10 mouse cellular contexts compared by ENCODE assay signal in the genomic region with DNA sequence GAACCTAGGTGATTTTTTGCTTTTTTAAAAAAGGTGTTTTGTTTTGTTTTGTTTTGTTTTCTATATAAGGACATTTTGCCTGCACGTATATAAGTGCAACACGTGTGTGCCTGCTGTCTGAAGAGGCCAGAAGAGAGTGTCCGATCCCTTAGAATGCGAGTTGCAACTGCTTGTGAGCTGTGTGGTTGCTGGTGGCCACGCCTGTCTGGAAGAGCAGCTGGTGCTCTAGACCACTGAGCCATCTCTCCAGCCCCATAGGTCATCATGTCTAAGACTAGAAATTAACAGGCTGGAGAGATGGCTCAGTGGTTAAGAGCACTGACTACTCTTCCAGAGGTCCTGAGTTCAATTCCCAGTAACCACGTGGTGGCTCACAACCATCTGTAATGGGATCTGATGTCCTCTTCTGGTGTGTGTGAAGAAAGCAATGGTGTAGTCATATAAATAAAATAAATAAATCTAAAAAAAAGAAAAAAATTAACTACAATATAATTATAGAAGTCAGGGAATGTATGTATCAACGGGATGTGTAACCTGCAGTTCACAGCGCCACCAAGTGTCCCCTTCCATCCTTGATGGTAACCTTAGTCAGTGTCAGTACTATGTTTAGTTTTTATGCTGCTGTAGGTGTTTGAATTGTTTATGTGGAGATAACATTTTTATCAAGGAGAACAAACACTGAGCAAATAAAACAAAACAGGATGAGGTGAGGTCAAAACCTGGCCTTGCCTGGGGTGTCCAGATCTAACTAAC. TPM values are rescaled to one million over a fixed set of nuclear protein-coding genes. Genes with fewer than 3 reads are reported as not detected.
A peak's percentile ranks its signal among the peaks of the same experiment; 100 is the strongest.
DNase-seq lines count a peak whose midpoint lies in the region; ATAC-seq and TF ChIP-seq lines count a peak whose summit lies in the region.
"Had no signal": no experiment of that assay in that cellular context is flagged by ENCODE, and none has a peak within 500 bp of the region (broad histone marks: within the 10 kb centered on the region; RNA-seq: fewer than 3 reads in every experiment).

No protein-coding gene starts in this region.

- 0 out of 2 replicates have a peak, but pooled peaks have one; percentile 17 for TF ChIP-seq CTCF in kidney, adult 2 months (conservative IDR thresholded peaks at IDR 0.05; ENCODE audit: insufficient read depth, insufficient read length, low read depth, low read length)
- peak; percentile 43 for TF ChIP-seq CTCF in midbrain, postnatal 0 days (IDR thresholded peaks at IDR 0.05)

- no peak overlapping the region for H3K27ac ChIP-seq in kidney, adult 2 months (ENCODE audit: insufficient read depth, low read depth, low read length)
- H3K27ac ChIP-seq in kidney, embryonic 15.5 days = no peak overlapping the region
- no peak overlapping the region for H3K27ac ChIP-seq in midbrain, postnatal 0 days (ENCODE audit: low read depth, low read length)
- H3K27ac ChIP-seq in midbrain, embryonic 13.5 days = no peak overlapping the region
- H3K27ac ChIP-seq: liver, embryonic 13.5 days; midbrain, embryonic 12.5 days had no signal

- H3K9ac ChIP-seq in kidney, embryonic 15.5 days = no peak overlapping the region
- H3K9ac ChIP-seq in midbrain, postnatal 0 days (replicated peaks; ENCODE audit: low read length, poor library complexity, severe bottlenecking) = no peak overlapping the region
- no peak overlapping the region for H3K9ac ChIP-seq in midbrain, embryonic 13.5 days (replicated peaks)
- H3K9ac ChIP-seq: liver, embryonic 13.5 days; midbrain, embryonic 12.5 days had no signal

- no peaks in the 10 kb centered on the region for H3K4me1 ChIP-seq in kidney, adult 2 months (ENCODE audit: control insufficient read depth, insufficient read depth, low read length)
- H3K4me1 ChIP-seq in kidney, embryonic 15.5 days = peaks cover 10% of the 10 kb centered on the region
- no peaks in the 10 kb centered on the region for H3K4me1 ChIP-seq in midbrain, postnatal 0 days (ENCODE audit: insufficient read depth, low read length)
- peaks cover 12% of the 10 kb centered on the region; the same call in 1 of the 2 replicates for H3K4me1 ChIP-seq in midbrain, embryonic 13.5 days (replicated peaks)
- H3K4me1 ChIP-seq: liver, embryonic 13.5 days had no signal

- no peaks in the 10 kb centered on the region for H3K9me3 ChIP-seq in kidney, embryonic 15.5 days (replicated peaks)
- H3K9me3 ChIP-seq in midbrain, postnatal 0 days (ENCODE audit: low read length) = no peaks in the 10 kb centered on the region
- H3K9me3 ChIP-seq in midbrain, embryonic 13.5 days = no peaks in the 10 kb centered on the region
- H3K9me3 ChIP-seq: liver, embryonic 13.5 days; midbrain, embryonic 12.5 days had no signal

- TF ChIP-seq POLR2A in kidney, adult 2 months (IDR thresholded peaks at IDR 0.05; ENCODE audit: low read depth, low read length) = no peak

- DNase-seq in CD4-positive, CD25-positive, alpha-beta regulatory T cell, adult 2 months (ENCODE audit: low read depth, low spot score) = peak; percentile 31
- peak; percentile 21 for DNase-seq in kidney, adult 2 months
- DNase-seq in midbrain, postnatal 0 days (ENCODE audit: low spot score) = no peak
- DNase-seq in splenic B cell, adult 2 months (ENCODE audit: low read depth, low spot score) = peak; percentile 27
- DNase-seq: liver, embryonic 13.5 days had no signal

- 83% methylated on average over 8 of the region's 8 CpGs for WGBS in kidney, adult 2 months
- WGBS in kidney, embryonic 15.5 days = 80% methylated on average over 8 of the region's 8 CpGs
- 78% methylated on average over 8 of the region's 8 CpGs for WGBS in midbrain, postnatal 0 days
- 80% methylated on average over 8 of the region's 8 CpGs for WGBS in midbrain, embryonic 13.5 days

- no peaks in the 10 kb centered on the region for H3K36me3 ChIP-seq in kidney, adult 2 months (ENCODE audit: control insufficient read depth, insufficient read depth, low read length)
- H3K36me3 ChIP-seq in kidney, embryonic 15.5 days = no peaks in the 10 kb centered on the region
- no peaks in the 10 kb centered on the region for H3K36me3 ChIP-seq in midbrain, postnatal 0 days (ENCODE audit: insufficient read depth, low read length)
- H3K36me3 ChIP-seq in midbrain, embryonic 13.5 days = no peaks in the 10 kb centered on the region
- no peaks in the 10 kb centered on the region for H3K36me3 ChIP-seq in splenic B cell, adult 2 months (ENCODE audit: control insufficient read depth, insufficient read depth, low read length, poor library complexity, severe bottlenecking)
- H3K36me3 ChIP-seq: liver, embryonic 13.5 days; midbrain, embryonic 12.5 days had no signal

- no peak overlapping the region for H3K4me3 ChIP-seq in kidney, adult 2 months (ENCODE audit: insufficient read depth, low read depth, low read length)
- no peak overlapping the region for H3K4me3 ChIP-seq in kidney, embryonic 15.5 days (replicated peaks)
- H3K4me3 ChIP-seq in midbrain, postnatal 0 days (ENCODE audit: low read depth, low read length) = no peak overlapping the region
- H3K4me3 ChIP-seq in midbrain, embryonic 13.5 days (replicated peaks) = no peak overlapping the region
- H3K4me3 ChIP-seq: liver, embryonic 13.5 days; midbrain, embryonic 12.5 days had no signal

- no peaks in the 10 kb centered on the region for H3K27me3 ChIP-seq in kidney, adult 2 months (replicated peaks; ENCODE audit: control insufficient read depth, insufficient read depth, low read length)
- H3K27me3 ChIP-seq in kidney, embryonic 15.5 days = no peaks in the 10 kb centered on the region
- no peaks in the 10 kb centered on the region for H3K27me3 ChIP-seq in midbrain, postnatal 0 days (ENCODE audit: insufficient read depth, low read length)
- H3K27me3 ChIP-seq in midbrain, embryonic 13.5 days = no peaks in the 10 kb centered on the region
- H3K27me3 ChIP-seq in splenic B cell, adult 2 months (ENCODE audit: control insufficient read depth, insufficient read depth, low read length, poor library complexity, severe bottlenecking) = no peaks in the 10 kb centered on the region
- H3K27me3 ChIP-seq: liver, embryonic 13.5 days; midbrain, embryonic 12.5 days had no signal

- H3K4me2 ChIP-seq in kidney, embryonic 15.5 days = no peak overlapping the region
- H3K4me2 ChIP-seq in midbrain, postnatal 0 days (ENCODE audit: low read depth, low read length, poor library complexity, severe bottlenecking) = no peak overlapping the region
- no peak overlapping the region for H3K4me2 ChIP-seq in midbrain, embryonic 13.5 days (replicated peaks)
- H3K4me2 ChIP-seq: liver, embryonic 13.5 days; midbrain, embryonic 12.5 days had no signal

- ATAC-seq in CD4-positive, CD25-positive, alpha-beta regulatory T cell, adult 4 months = no peak
- no peak for ATAC-seq in kidney, embryonic 15.5 days (replicated peaks; ENCODE audit: low FRiP score)
- no peak for ATAC-seq in midbrain, postnatal 0 days (ENCODE audit: low FRiP score)
- no peak for ATAC-seq in midbrain, embryonic 13.5 days
- ATAC-seq in monocyte, adult 5-6 weeks (replicated peaks; ENCODE audit: insufficient number of reproducible peaks, low FRiP score, low TSS enrichment, poor library complexity, severe bottlenecking) = no peak

RNA-seq across cellular contexts. Expression of a gene that starts 40.1 kb away (rescaled TPM):
- 1 to 10 TPM; 1.6 to 2.7 TPM for polyA plus RNA-seq in CD4-positive, CD25-positive, alpha-beta regulatory T cell, adult 4 months (2017; shearing (Covaris generic))
- 154 and 230 TPM in 2 replicates for polyA plus RNA-seq in kidney, adult 2 months (2012; rRNA removed)
- polyA plus RNA-seq in kidney, embryonic 15.5 days (2015; fragmentation: Nextera tagmentation; extraction: Ambion mirVana) = 68.7 and 71.1 TPM in 2 replicates
- 268 and 307 TPM in 2 replicates for total RNA-seq in midbrain, postnatal 0 days (2014; rRNA removed)
- 132 and 145 TPM in 2 replicates for polyA plus RNA-seq in midbrain, postnatal 0 days (2015; fragmentation: Nextera tagmentation; extraction: Ambion mirVana)
- 82.2 and 99.1 TPM in 2 replicates for polyA plus RNA-seq in midbrain, embryonic 13.5 days (2015; fragmentation: Nextera tagmentation; extraction: Ambion mirVana)
- total RNA-seq in monocyte, adult 5-6 weeks (2017) = 4.8 to 57.7 TPM (median 47.6 TPM) in 3 replicates

RNA-seq across cellular contexts. Expression of a gene that starts 40.5 kb away (rescaled TPM):
- 1 to 10 TPM; 6.3 to 8.8 TPM for polyA plus RNA-seq in CD4-positive, CD25-positive, alpha-beta regulatory T cell, adult 4 months (2017; shearing (Covaris generic))
- polyA plus RNA-seq in kidney, adult 2 months (2012; rRNA removed) = 2.5 and 2.8 TPM in 2 replicates
- 6.3 TPM in 2 replicates for polyA plus RNA-seq in kidney, embryonic 15.5 days (2015; fragmentation: Nextera tagmentation; extraction: Ambion mirVana)
- total RNA-seq in midbrain, postnatal 0 days (2014; rRNA removed) = 3.2 and 3.3 TPM in 2 replicates
- polyA plus RNA-seq in midbrain, postnatal 0 days (2015; fragmentation: Nextera tagmentation; extraction: Ambion mirVana) = 8.9 and 10.0 TPM in 2 replicates
- polyA plus RNA-seq in midbrain, embryonic 13.5 days (2015; fragmentation: Nextera tagmentation; extraction: Ambion mirVana) = 5.9 and 6.3 TPM in 2 replicates
- total RNA-seq in monocyte, adult 5-6 weeks (2017) = 11.2 to 25.2 TPM (median 23.5 TPM) in 3 replicates

Comparison
In these comparisons a context has a peak if more than half of its experiments do, and no peak if none do; other contexts are left out.
1. RNA of a gene that starts 40.1 kb away (polyA plus RNA-seq): 154 to 230 TPM in kidney, adult 2 months, 132 to 145 TPM in midbrain, postnatal 0 days, 82.2 to 99.1 TPM in midbrain, embryonic 13.5 days and 68.7 to 71.1 TPM in kidney, embryonic 15.5 days; 1.6 to 2.7 TPM in CD4-positive, CD25-positive, alpha-beta regulatory T cell, adult 4 months; every median in the first group is over 10 times any median in the second.